Mouse (Mus musculus): Measurements from ENCODE around the gene Mageb18. TPM values are rescaled to one million over a fixed set of nuclear protein-coding genes. Genes with fewer than 3 reads are reported as not detected.
"Not testable (repeated sequence)": the region's sequence is repeated elsewhere in the genome, so short reads cannot be mapped to it uniquely, and the experiment has no call there.

The Mageb18 gene
- not detected in 2 replicates for polyA plus RNA-seq (2015; fragmentation: Nextera tagmentation; extraction: Ambion mirVana)

DNA sequence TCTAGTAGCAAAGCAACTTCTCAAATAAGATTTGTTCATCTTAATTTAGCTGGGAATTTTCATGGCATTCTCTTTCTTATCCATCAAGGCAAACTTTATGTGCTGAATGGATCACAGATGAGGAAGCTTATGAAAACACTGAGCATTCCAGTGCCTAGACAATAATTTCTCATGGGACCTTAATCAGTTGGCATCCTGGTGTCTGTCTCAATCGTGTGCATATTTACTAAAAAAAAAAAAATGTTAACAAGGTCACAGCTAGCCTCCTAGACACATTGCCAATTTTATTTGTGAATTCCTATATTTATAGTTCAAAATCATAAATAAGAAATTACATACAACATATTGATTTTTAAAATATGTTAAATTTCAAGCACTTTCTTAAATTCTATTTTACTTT, at the start of gene Mageb18:
Mageb18 (minus strand) TSS at position 101 of the 400 bp plus-strand sequence.
- no peak for ATAC-seq
- H3K36me3 ChIP-seq (ENCODE audit: control insufficient read depth, insufficient read depth, low read length) = no peaks in the 10 kb centered on the region
- 74% methylated on average over 1 of the region's 1 CpGs for WGBS

DNA sequence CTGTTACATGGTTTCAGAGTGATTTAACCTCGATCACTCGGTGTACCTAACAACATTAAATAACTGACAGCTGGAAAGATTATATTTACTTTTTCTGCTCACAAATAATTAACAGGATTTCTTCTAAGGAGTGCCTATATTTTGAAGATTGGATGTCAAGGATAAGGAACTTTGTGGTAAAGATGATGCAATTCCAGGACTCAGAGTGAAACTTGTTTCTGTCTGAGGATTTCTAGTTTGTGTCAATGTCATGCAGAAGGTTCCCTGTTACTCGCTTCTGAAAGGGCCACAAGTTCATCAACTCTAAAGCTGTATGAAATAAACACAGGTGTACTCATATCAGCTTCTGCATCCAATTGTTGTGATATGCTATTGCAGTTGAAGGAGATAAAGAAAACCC, 13.4 kb upstream of the Mageb18 start:
- 79% methylated on average over 3 of the region's 3 CpGs for WGBS
- no peak for ATAC-seq
- H3K4me3 ChIP-seq (ENCODE audit: low read length) = no peak overlapping the region
- H3K4me2 ChIP-seq (ENCODE audit: low read depth, low read length) = no peak overlapping the region
- H3K9me3 ChIP-seq (ENCODE audit: control insufficient read depth, low read length) = no peaks in the 10 kb centered on the region
- no peaks in the 10 kb centered on the region for H3K27me3 ChIP-seq (replicated peaks; ENCODE audit: control insufficient read depth, insufficient read depth, low read length)
- H3K36me3 ChIP-seq (ENCODE audit: control insufficient read depth, insufficient read depth, low read length) = no peaks in the 10 kb centered on the region
- no peak overlapping the region for H3K9ac ChIP-seq (ENCODE audit: low read depth, low read length)
- no peaks in the 10 kb centered on the region for H3K4me1 ChIP-seq (ENCODE audit: control insufficient read depth, insufficient read depth, low read length)
- no peak overlapping the region for H3K27ac ChIP-seq (ENCODE audit: low read length)

More for the DNA sequence above, at the start of gene Mageb18:
- H3K27me3 ChIP-seq (replicated peaks; ENCODE audit: control insufficient read depth, insufficient read depth, low read length) = no peaks in the 10 kb centered on the region
- H3K27ac ChIP-seq (ENCODE audit: low read length) = no peak within 1 kb of the TSS
- H3K9ac ChIP-seq (ENCODE audit: low read depth, low read length) = no peak within 1 kb of the TSS
- H3K4me1 ChIP-seq (ENCODE audit: control insufficient read depth, insufficient read depth, low read length) = no peaks in the 10 kb centered on the region
- no peaks in the 10 kb centered on the region for H3K9me3 ChIP-seq (ENCODE audit: control insufficient read depth, low read length)
- H3K4me3 ChIP-seq (ENCODE audit: low read length) = no peak within 1 kb of the TSS
- no peak within 1 kb of the TSS for H3K4me2 ChIP-seq (ENCODE audit: low read depth, low read length)

GRCm38 (mm10) chrX:92610466-92610865, 11.1 kb upstream of the Mageb18 start:
- no peak for ATAC-seq
- no peak overlapping the region for H3K27ac ChIP-seq (ENCODE audit: low read length)
- H3K4me1 ChIP-seq (ENCODE audit: control insufficient read depth, insufficient read depth, low read length) = no peaks in the 10 kb centered on the region
- no peaks in the 10 kb centered on the region for H3K36me3 ChIP-seq (ENCODE audit: control insufficient read depth, insufficient read depth, low read length)
- H3K27me3 ChIP-seq (replicated peaks; ENCODE audit: control insufficient read depth, insufficient read depth, low read length) = no peaks in the 10 kb centered on the region
- H3K4me2 ChIP-seq (ENCODE audit: low read depth, low read length) = no peak overlapping the region
- H3K4me3 ChIP-seq (ENCODE audit: low read length) = no peak overlapping the region
- H3K9ac ChIP-seq (ENCODE audit: low read depth, low read length) = no peak overlapping the region
- H3K9me3 ChIP-seq (ENCODE audit: control insufficient read depth, low read length) = no peaks in the 10 kb centered on the region
- WGBS = 66% methylated on average over 3 of the region's 3 CpGs

- no peaks in the 10 kb centered on the region for H3K4me1 ChIP-seq (ENCODE audit: control insufficient read depth, insufficient read depth, low read length)
- H3K9ac ChIP-seq (ENCODE audit: low read depth, low read length) = no peak overlapping the region
- no peak for ATAC-seq
- no peaks in the 10 kb centered on the region for H3K36me3 ChIP-seq (ENCODE audit: control insufficient read depth, insufficient read depth, low read length)
- no peaks in the 10 kb centered on the region for H3K9me3 ChIP-seq (ENCODE audit: control insufficient read depth, low read length)
- H3K4me2 ChIP-seq (ENCODE audit: low read depth, low read length) = no peak overlapping the region
- H3K27me3 ChIP-seq (replicated peaks; ENCODE audit: control insufficient read depth, insufficient read depth, low read length) = no peaks in the 10 kb centered on the region
- no peak overlapping the region for H3K27ac ChIP-seq (ENCODE audit: low read length)
- no peak overlapping the region for H3K4me3 ChIP-seq (ENCODE audit: low read length)
- 40% methylated on average over 4 of the region's 4 CpGs for WGBS
Measured at GRCm38 (mm10) chrX:92597324-92597723, 2.0 kb downstream of the Mageb18 start.

DNA sequence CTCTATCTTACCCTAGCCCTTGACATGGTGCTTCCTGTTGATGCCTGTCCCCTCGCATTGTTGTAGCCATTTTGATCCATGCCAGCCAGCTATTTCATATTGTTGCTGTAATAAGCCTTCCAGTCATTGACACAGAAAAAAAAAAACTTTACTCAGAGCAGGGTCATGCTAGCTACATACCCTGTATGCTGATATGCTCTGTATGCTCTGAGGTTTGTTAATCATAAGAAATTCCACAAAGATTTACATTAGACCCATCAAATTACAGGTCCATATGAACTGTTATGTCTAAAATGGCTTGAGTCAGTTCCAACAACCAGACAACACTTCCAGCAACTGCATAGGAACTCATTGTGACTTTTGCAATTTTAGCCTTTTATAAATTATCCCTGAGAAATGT, 71.5 kb downstream of the Mageb18 start:
- no peak for ATAC-seq
- H3K4me3 ChIP-seq (ENCODE audit: low read length) = no peak overlapping the region
- H3K4me2 ChIP-seq (ENCODE audit: low read depth, low read length) = no peak overlapping the region
- H3K4me1 ChIP-seq (ENCODE audit: control insufficient read depth, insufficient read depth, low read length) = no peaks in the 10 kb centered on the region
- no peaks in the 10 kb centered on the region for H3K27me3 ChIP-seq (replicated peaks; ENCODE audit: control insufficient read depth, insufficient read depth, low read length)
- no peaks in the 10 kb centered on the region for H3K9me3 ChIP-seq (ENCODE audit: control insufficient read depth, low read length)
- no peak overlapping the region for H3K27ac ChIP-seq (ENCODE audit: low read length)
- H3K9ac ChIP-seq (ENCODE audit: low read depth, low read length) = no peak overlapping the region
- no peaks in the 10 kb centered on the region for H3K36me3 ChIP-seq (ENCODE audit: control insufficient read depth, insufficient read depth, low read length)
- WGBS = 68% methylated on average over 1 of the region's 1 CpGs

- no peaks in the 10 kb centered on the region for H3K36me3 ChIP-seq (ENCODE audit: control insufficient read depth, insufficient read depth, low read length)
- no peak overlapping the region for H3K27ac ChIP-seq (ENCODE audit: low read length)
- no peak overlapping the region for H3K4me3 ChIP-seq (ENCODE audit: low read length)
- no peak overlapping the region for H3K4me2 ChIP-seq (ENCODE audit: low read depth, low read length)
- H3K27me3 ChIP-seq (replicated peaks; ENCODE audit: control insufficient read depth, insufficient read depth, low read length) = no peaks in the 10 kb centered on the region
- no peak overlapping the region for H3K9ac ChIP-seq (ENCODE audit: low read depth, low read length)
- 33% methylated on average over 1 of the region's 1 CpGs for WGBS
- H3K9me3 ChIP-seq (ENCODE audit: control insufficient read depth, low read length) = no peaks in the 10 kb centered on the region
- no peak for ATAC-seq
- H3K4me1 ChIP-seq (ENCODE audit: control insufficient read depth, insufficient read depth, low read length) = no peaks in the 10 kb centered on the region
Measured at GRCm38 (mm10) chrX:92498254-92498653, 101.1 kb downstream of the Mageb18 start.

- not testable (repeated sequence) for H3K36me3 ChIP-seq (ENCODE audit: control insufficient read depth, insufficient read depth, low read length); H3K4me2 ChIP-seq (ENCODE audit: low read depth, low read length); H3K4me3 ChIP-seq (ENCODE audit: low read length); H3K4me1 ChIP-seq (ENCODE audit: control insufficient read depth, insufficient read depth, low read length); ATAC-seq; H3K27ac ChIP-seq (ENCODE audit: low read length); H3K27me3 ChIP-seq (replicated peaks; ENCODE audit: control insufficient read depth, insufficient read depth, low read length); H3K9ac ChIP-seq (ENCODE audit: low read depth, low read length); H3K9me3 ChIP-seq (ENCODE audit: control insufficient read depth, low read length)
- 86% methylated on average over 4 of the region's 4 CpGs for WGBS
Measured at GRCm38 (mm10) chrX:92489649-92490048, 109.7 kb downstream of the Mageb18 start, which contains the start of gene Gm5941. Gm5941 (plus strand) TSS chrX:92489949.

- Histone ChIP-seq H3K4me3 (ENCODE audit: low read length) (no peak overlapping the region), H3K9me3 (ENCODE audit: control insufficient read depth, low read length) (no peaks in the 10 kb centered on the region), H3K27ac (ENCODE audit: low read length) (no peak overlapping the region), H3K4me1 (ENCODE audit: control insufficient read depth, insufficient read depth, low read length) (no peaks in the 10 kb centered on the region), H3K27me3 (replicated peaks; ENCODE audit: control insufficient read depth, insufficient read depth, low read length) (no peaks in the 10 kb centered on the region), H3K4me2 (ENCODE audit: low read depth, low read length) (no peak overlapping the region), H3K36me3 (ENCODE audit: control insufficient read depth, insufficient read depth, low read length) (no peaks in the 10 kb centered on the region), H3K9ac (ENCODE audit: low read depth, low read length) (no peak overlapping the region)
- ATAC-seq = no peak
- 50% methylated on average over 4 of the region's 4 CpGs for WGBS
Measured at GRCm38 (mm10) chrX:92464773-92465172, 134.6 kb downstream of the Mageb18 start.

GRCm38 (mm10) chrX:92460496-92460895, 138.9 kb downstream of the Mageb18 start:
- no peak for ATAC-seq
- H3K4me3 ChIP-seq (ENCODE audit: low read length) = no peak overlapping the region
- no peak overlapping the region for H3K4me2 ChIP-seq (ENCODE audit: low read depth, low read length)
- no peaks in the 10 kb centered on the region for H3K4me1 ChIP-seq (ENCODE audit: control insufficient read depth, insufficient read depth, low read length)
- H3K9ac ChIP-seq (ENCODE audit: low read depth, low read length) = no peak overlapping the region
- H3K36me3 ChIP-seq (ENCODE audit: control insufficient read depth, insufficient read depth, low read length) = no peaks in the 10 kb centered on the region
- no peak overlapping the region for H3K27ac ChIP-seq (ENCODE audit: low read length)
- no peaks in the 10 kb centered on the region for H3K9me3 ChIP-seq (ENCODE audit: control insufficient read depth, low read length)
- no peaks in the 10 kb centered on the region for H3K27me3 ChIP-seq (replicated peaks; ENCODE audit: control insufficient read depth, insufficient read depth, low read length)
- WGBS = 33% methylated on average over 3 of the region's 3 CpGs

DNA sequence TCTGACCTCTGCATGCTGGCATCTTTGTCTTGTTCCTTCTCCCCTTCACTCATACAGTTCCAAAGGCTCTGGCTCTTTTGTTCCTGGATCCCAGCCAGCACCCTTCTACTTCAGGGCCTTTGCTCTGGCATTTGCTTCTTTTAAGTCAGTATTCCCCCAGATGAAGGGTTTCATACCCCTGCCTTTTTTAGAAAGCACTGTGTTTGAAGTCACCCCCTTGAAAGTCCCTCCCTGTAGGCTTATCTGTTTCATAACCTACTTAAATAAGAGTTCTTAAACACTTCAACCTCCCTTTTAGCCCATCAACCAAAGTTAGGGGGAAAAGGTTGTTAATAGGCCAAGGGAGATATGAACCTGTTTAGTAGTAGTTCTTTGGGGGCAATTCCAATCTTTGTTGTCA, 212.0 kb downstream of the Mageb18 start:
- Histone ChIP-seq H3K9me3 (ENCODE audit: control insufficient read depth, low read length) (no peaks in the 10 kb centered on the region), H3K36me3 (ENCODE audit: control insufficient read depth, insufficient read depth, low read length) (no peaks in the 10 kb centered on the region), H3K27me3 (replicated peaks; ENCODE audit: control insufficient read depth, insufficient read depth, low read length) (no peaks in the 10 kb centered on the region), H3K4me1 (ENCODE audit: control insufficient read depth, insufficient read depth, low read length) (no peaks in the 10 kb centered on the region), H3K9ac (ENCODE audit: low read depth, low read length) (no peak overlapping the region), H3K27ac (ENCODE audit: low read length) (no peak overlapping the region), H3K4me3 (ENCODE audit: low read length) (no peak overlapping the region), H3K4me2 (ENCODE audit: low read depth, low read length) (no peak overlapping the region)
- no peak for ATAC-seq
